Mouse (Mus musculus) CH12.LX (cell line): ENCODE data around the gene Ccdc63.

ENCODE experiments used
- CTCF ChIP-seq, 2 experiments: IDR thresholded peaks in 1 of 2; conservative IDR thresholded peaks in 1 of 2; 2 replicates each; pipeline ENCODE4 v1.5.1; 2011 to 2012; ENCODE audit warnings: low read depth in 2 of 2, low read length in 2 of 2, improper control_type of control experiment in 1 of 2, inconsistent platforms in 1 of 2, mild to moderate bottlenecking in 1 of 2, moderate library complexity in 1 of 2
- E2F4 ChIP-seq: IDR thresholded peaks from 2 replicates; pipeline ENCODE4 v1.6.1; 2011; ENCODE audit warnings: low read depth, low read length, improper control_type of control experiment; ENCODE audit not compliant: insufficient replicate concordance
- ELF1 ChIP-seq: IDR thresholded peaks from 2 replicates; pipeline ENCODE4 v1.6.1; 2014; ENCODE audit warnings: low read depth, mild to moderate bottlenecking, inconsistent platforms, low read length, improper control_type of control experiment
- EP300 ChIP-seq: IDR thresholded peaks from 2 replicates; pipeline ENCODE4 v1.6.1; 2011; ENCODE audit warnings: low read length, improper control_type of control experiment
- ETS1 ChIP-seq: conservative IDR thresholded peaks from 2 replicates; pipeline ENCODE4 v1.6.1; 2012; ENCODE audit warnings: low read depth, mild to moderate bottlenecking, inconsistent platforms, low read length, improper control_type of control experiment, moderate library complexity
- HCFC1 ChIP-seq: IDR thresholded peaks from 2 replicates; pipeline ENCODE4 v1.6.1; 2012; ENCODE audit warnings: low read depth, mild to moderate bottlenecking, inconsistent platforms, low read length, improper control_type of control experiment
- KAT2A ChIP-seq: IDR thresholded peaks from 2 replicates; pipeline ENCODE4 v1.6.1; 2012; ENCODE audit warnings: low read length, improper control_type of control experiment, inconsistent platforms; ENCODE audit not compliant: insufficient replicate concordance
- POLR2A ChIP-seq: IDR thresholded peaks from 2 replicates; pipeline ENCODE4 v1.6.1; 2011; ENCODE audit warnings: low read depth, mild to moderate bottlenecking, improper control_type of control experiment, low read length
- POLR2AphosphoS2 ChIP-seq: IDR thresholded peaks from 2 replicates; pipeline ENCODE4 v1.6.1; 2011; ENCODE audit warnings: low read depth, low read length, improper control_type of control experiment
- SMC3 ChIP-seq: IDR thresholded peaks from 2 replicates; pipeline ENCODE4 v1.6.1; 2011; ENCODE audit warnings: low read depth, low read length, improper control_type of control experiment
- TBP ChIP-seq: conservative IDR thresholded peaks from 2 replicates; pipeline ENCODE4 v1.6.1; 2011; ENCODE audit warnings: low read depth, low read length, improper control_type of control experiment
- UBTF ChIP-seq: IDR thresholded peaks from 2 replicates; pipeline ENCODE4 v1.6.1; 2012; ENCODE audit warnings: low read depth, mild to moderate bottlenecking, inconsistent platforms, low read length, improper control_type of control experiment, moderate library complexity
- USF2 ChIP-seq: conservative IDR thresholded peaks from 2 replicates; pipeline ENCODE4 v1.6.1; 2011; ENCODE audit warnings: low read depth, low read length, improper control_type of control experiment
- ZC3H11A ChIP-seq: IDR thresholded peaks from 2 replicates; pipeline ENCODE4 v1.6.1; 2012; ENCODE audit warnings: low read depth, mild to moderate bottlenecking, inconsistent platforms, low read length, improper control_type of control experiment

DNA sequence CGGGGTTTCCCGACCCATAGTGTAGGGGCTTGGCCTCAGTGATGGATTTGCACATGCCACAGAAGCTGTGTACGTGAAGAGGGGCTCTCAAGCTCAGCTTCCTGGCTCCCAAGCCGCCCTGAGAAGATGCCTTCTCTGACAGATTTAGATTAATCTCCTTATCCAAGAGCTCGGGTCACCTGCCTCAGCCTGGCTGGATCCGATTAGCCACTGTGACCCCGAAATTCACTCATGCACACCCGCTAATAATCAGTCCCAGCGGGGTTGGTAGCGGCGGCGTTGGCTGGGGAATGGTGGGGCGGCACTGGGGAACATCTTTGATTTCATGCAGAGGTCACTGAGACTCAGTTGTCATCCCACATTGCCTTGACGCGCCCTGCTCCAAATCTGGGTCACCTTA is 1.8 kb downstream of the Ccdc63 start:
- no peak for TF ChIP-seq POLR2A
- no peak for TF ChIP-seq HCFC1
- no peak for TF ChIP-seq CTCF (conservative IDR thresholded peaks at IDR 0.05 in 1 of 2, IDR thresholded peaks at IDR 0.05 in 1 of 2; ENCODE audit: low read depth in 2 of 2, low read length in 2 of 2)
- TF ChIP-seq USF2 = no peak
- TF ChIP-seq TBP = no peak
- no peak for TF ChIP-seq ZC3H11A
- no peak for TF ChIP-seq KAT2A
- no peak for TF ChIP-seq POLR2AphosphoS2
- no peak for TF ChIP-seq ELF1
- no peak for TF ChIP-seq E2F4
- TF ChIP-seq ETS1 = no peak
- TF ChIP-seq SMC3 = no peak
- TF ChIP-seq EP300 = no peak
- TF ChIP-seq UBTF = no peak
